ENCODE assay signal across 30 mouse cellular contexts in genomic region chr17:73453646-73454045, GRCm38 (mm10). TPM values are rescaled to one million over a fixed set of nuclear protein-coding genes. Genes with fewer than 3 reads are reported as not detected.
A peak's percentile ranks its signal among the peaks of the same experiment; 100 is the strongest.
DNase-seq lines count a peak whose midpoint lies in the region; ATAC-seq and TF ChIP-seq lines count a peak whose summit lies in the region.
"Had no signal": no experiment of that assay in that cellular context is flagged by ENCODE, and none has a peak within 500 bp of the region (broad histone marks: within the 10 kb centered on the region; RNA-seq: fewer than 3 reads in every experiment).

No protein-coding gene starts in this region.

- H3K36me3 ChIP-seq in forebrain, embryonic 13.5 days (ENCODE audit: poor library complexity, severe bottlenecking), result no peaks in the 10 kb centered on the region
- H3K36me3 ChIP-seq in forebrain, embryonic 10.5 days (replicated peaks), result no peaks in the 10 kb centered on the region
- no peaks in the 10 kb centered on the region for H3K36me3 ChIP-seq in CH12.LX (replicated peaks in 1 of 2; ENCODE audit: control insufficient read depth in 1 of 2, insufficient read depth in 1 of 2, low read length in 1 of 2)
- H3K36me3 ChIP-seq in forebrain, postnatal 0 days (ENCODE audit: insufficient read depth), result no peaks in the 10 kb centered on the region
- H3K36me3 ChIP-seq: embryonic facial prominence, embryonic 13.5 days; hindbrain, embryonic 10.5 days; liver, embryonic 12.5 days; midbrain, embryonic 13.5 days had no signal

- no peaks in the 10 kb centered on the region for H3K4me1 ChIP-seq in forebrain, embryonic 13.5 days
- H3K4me1 ChIP-seq in forebrain, embryonic 10.5 days, result no peaks in the 10 kb centered on the region
- peaks cover 0 to 13% of the 10 kb centered on the region in 2 experiments; a peak in 1 of 4 replicates for H3K4me1 ChIP-seq in CH12.LX (ENCODE audit: control insufficient read depth in 1 of 2, insufficient read depth in 2 of 2)
- no peaks in the 10 kb centered on the region for H3K4me1 ChIP-seq in forebrain, postnatal 0 days (ENCODE audit: insufficient read depth)
- H3K4me1 ChIP-seq: embryonic facial prominence, embryonic 13.5 days; hindbrain, embryonic 10.5 days; liver, embryonic 12.5 days; megakaryocyte, embryonic 14.5 days; midbrain, embryonic 13.5 days had no signal

- H3K9ac ChIP-seq in forebrain, embryonic 13.5 days, result no peak overlapping the region
- no peak overlapping the region for H3K9ac ChIP-seq in CH12.LX (ENCODE audit: insufficient read depth, low read depth)
- no peak overlapping the region for H3K9ac ChIP-seq in forebrain, postnatal 0 days
- H3K9ac ChIP-seq: embryonic facial prominence, embryonic 13.5 days; liver, embryonic 12.5 days; liver, postnatal 0 days; midbrain, embryonic 13.5 days had no signal

- 71% methylated on average over 3 of the region's 3 CpGs for WGBS in forebrain, embryonic 13.5 days
- WGBS in forebrain, embryonic 10.5 days, result 82% methylated on average over 3 of the region's 3 CpGs
- 38% methylated on average over 3 of the region's 3 CpGs for WGBS in forebrain, postnatal 0 days

- H3K4me2 ChIP-seq in forebrain, embryonic 13.5 days, result no peak overlapping the region
- H3K4me2 ChIP-seq in CH12.LX (ENCODE audit: insufficient read depth, low read depth, poor library complexity, severe bottlenecking), result no peak overlapping the region
- no peak overlapping the region for H3K4me2 ChIP-seq in forebrain, postnatal 0 days (ENCODE audit: low read depth)
- H3K4me2 ChIP-seq: embryonic facial prominence, embryonic 13.5 days; liver, embryonic 12.5 days; midbrain, embryonic 13.5 days had no signal

- no peak for TF ChIP-seq POLR2A in CH12.LX (IDR thresholded peaks at IDR 0.05; ENCODE audit: low read depth, low read length)

- 0 out of 2 replicates have a peak, but pooled peaks have one; percentile 51 for ATAC-seq in forebrain, embryonic 13.5 days
- peak; percentile 66; the same call in 1 of the 2 replicates for ATAC-seq in forebrain, postnatal 0 days
- ATAC-seq: liver, embryonic 12.5 days; liver, postnatal 0 days; midbrain, embryonic 13.5 days had no signal

- no peak for TF ChIP-seq RAD21 in CH12.LX (IDR thresholded peaks at IDR 0.05; ENCODE audit: low read depth, low read length)

- dilution Hi-C loops in CH12.LX (cut with MboI; ENCODE audit: extremely low pct_ligation_motif_present, extremely low pct_unique_long_range_greater_than_20kb, low sequenced_read_pairs), result no loop called here

- no peaks in the 10 kb centered on the region for H3K27me3 ChIP-seq in forebrain, embryonic 13.5 days
- H3K27me3 ChIP-seq in forebrain, embryonic 10.5 days (ENCODE audit: poor library complexity, severe bottlenecking), result no peaks in the 10 kb centered on the region
- H3K27me3 ChIP-seq in CH12.LX (replicated peaks), result no peaks in the 10 kb centered on the region
- no peaks in the 10 kb centered on the region for H3K27me3 ChIP-seq in forebrain, postnatal 0 days (ENCODE audit: insufficient read depth, low read length)
- H3K27me3 ChIP-seq: embryonic facial prominence, embryonic 13.5 days; liver, embryonic 12.5 days; megakaryocyte, embryonic 14.5 days; midbrain, embryonic 13.5 days had no signal

- in situ Hi-C loops in CH12.LX (cut with MboI; ENCODE audit: low pct_ligation_motif_present, low pct_unique_long_range_greater_than_20kb, low sequenced_read_pairs), result no loop called here

- no peaks in the 10 kb centered on the region for H3K9me3 ChIP-seq in forebrain, embryonic 13.5 days (replicated peaks)
- no peaks in the 10 kb centered on the region for H3K9me3 ChIP-seq in forebrain, embryonic 10.5 days
- no peaks in the 10 kb centered on the region for H3K9me3 ChIP-seq in CH12.LX (replicated peaks; ENCODE audit: low read length)
- H3K9me3 ChIP-seq in forebrain, postnatal 0 days (ENCODE audit: low read length), result no peaks in the 10 kb centered on the region
- H3K9me3 ChIP-seq: embryonic facial prominence, embryonic 13.5 days; hindbrain, embryonic 10.5 days; liver, embryonic 12.5 days; megakaryocyte, embryonic 14.5 days; midbrain, embryonic 13.5 days had no signal

- H3K27ac ChIP-seq in forebrain, embryonic 13.5 days, result no peak overlapping the region
- no peak overlapping the region for H3K27ac ChIP-seq in forebrain, embryonic 10.5 days
- H3K27ac ChIP-seq in CH12.LX (ENCODE audit: insufficient read depth, low read depth), result no peak overlapping the region
- H3K27ac ChIP-seq in forebrain, postnatal 0 days (ENCODE audit: low read depth, low read length), result no peak overlapping the region
- H3K27ac ChIP-seq: embryonic facial prominence, embryonic 13.5 days; hindbrain, embryonic 10.5 days; liver, embryonic 12.5 days; midbrain, embryonic 13.5 days had no signal

- TF ChIP-seq EP300 in CH12.LX (IDR thresholded peaks at IDR 0.05; ENCODE audit: low read length), result no peak

- TF ChIP-seq CTCF in CH12.LX (conservative IDR thresholded peaks at IDR 0.05 in 1 of 2, IDR thresholded peaks at IDR 0.05 in 1 of 2; ENCODE audit: low read depth in 2 of 2, low read length in 2 of 2), result no peak
- no peak for TF ChIP-seq CTCF in forebrain, postnatal 0 days (IDR thresholded peaks at IDR 0.05; ENCODE audit: low read depth)

- no peak overlapping the region for H3K4me3 ChIP-seq in forebrain, embryonic 13.5 days
- no peak overlapping the region for H3K4me3 ChIP-seq in forebrain, embryonic 10.5 days
- H3K4me3 ChIP-seq in CH12.LX (replicated peaks in 1 of 3; ENCODE audit: low read depth in 2 of 3, low read length in 2 of 3, poor library complexity in 1 of 3), result no peak overlapping the region
- no peak overlapping the region for H3K4me3 ChIP-seq in forebrain, postnatal 0 days (ENCODE audit: low read depth, low read length)
- H3K4me3 ChIP-seq: embryonic facial prominence, embryonic 13.5 days; hindbrain, embryonic 10.5 days; liver, embryonic 12.5 days; megakaryocyte, embryonic 14.5 days; midbrain, embryonic 13.5 days had no signal

- no peaks in the 10 kb centered on the region for H3K79me2 ChIP-seq in CH12.LX (replicated peaks; ENCODE audit: control insufficient read depth, extremely low read depth, insufficient read depth, poor library complexity, severe bottlenecking)

- DNase-seq in forebrain, embryonic 10.5 days (ENCODE audit: extremely low spot score, low spot score), result no peak
- peak; percentile 16 for DNase-seq in layer of hippocampus, adult 9-10 months (ENCODE audit: low spot score)
- DNase-seq in layer of hippocampus, adult 8-10 months (ENCODE audit: low spot score in 2 of 2), result no peak
- DNase-seq in CH12.LX (ENCODE audit: extremely low read depth), result no peak
- peak; percentile 50 for DNase-seq in forebrain, postnatal 0 days
- no peak for DNase-seq in embryo, embryonic 10 days (ENCODE audit: low spot score)
- DNase-seq in embryo, embryonic 10.5 days (ENCODE audit: low spot score), result no peak
- DNase-seq: adrenal gland, postnatal 14 days; cerebellum, adult 9-10 months; cerebellum, postnatal 36 days; gastrocnemius, postnatal 14 days; heart, postnatal 14 days; kidney, adult 11 months; kidney, postnatal 14 days; layer of hippocampus, postnatal 36 days; left cerebral cortex, postnatal 4 days; liver, postnatal 0 days; lung, postnatal 4 days; right cerebral cortex, postnatal 25 days; thymus, postnatal 25 days had no signal

TF ChIP-seq in CH12.LX, 34 proteins besides CTCF, POLR2A, EP300 and RAD21:
- TF ChIP-seq MXI1 (IDR thresholded peaks at IDR 0.05; ENCODE audit: low read depth, low read length) (no peak), MAFK (IDR thresholded peaks at IDR 0.05; ENCODE audit: insufficient replicate concordance, low read length) (peak; percentile 38; the same call in 1 of the 2 replicates)

RNA-seq across cellular contexts. Expression of gene Capn13, which starts 53.0 kb away (rescaled TPM):
- not detected in 2 replicates for polyA plus RNA-seq in forebrain, embryonic 13.5 days (2015; fragmentation: Nextera tagmentation; extraction: Ambion mirVana)
- not detected in 2 replicates for polyA plus RNA-seq in forebrain, embryonic 10.5 days (2016; fragmentation: Nextera tagmentation; extraction: Ambion mirVana)
- total RNA-seq in layer of hippocampus, adult 8-10 months (2022), result not detected
- total RNA-seq in CH12.LX (2012; rRNA removed), result not detected in 2 replicates
- total RNA-seq in CH12.LX (2014; rRNA removed), result not detected in 2 replicates
- not detected in 2 replicates for polyA plus RNA-seq in CH12.LX (2012; ENCODE audit: insufficient read length, low read depth)
- not detected in 2 replicates for total RNA-seq in forebrain, postnatal 0 days (2014; rRNA removed)
- not detected in 2 replicates for polyA plus RNA-seq in forebrain, postnatal 0 days (2015; fragmentation: Nextera tagmentation; extraction: Ambion mirVana)
- total RNA-seq: adrenal gland, postnatal 14 days; gastrocnemius, postnatal 14 days; granulocyte monocyte progenitor cell, adult 5-6 weeks; heart, postnatal 14 days; layer of hippocampus, postnatal 36 days; left cerebral cortex, postnatal 4 days had no signal
- polyA plus RNA-seq: C2C12; embryonic facial prominence, embryonic 13.5 days; limb, embryonic 14.5 days; liver, embryonic 12.5 days; liver, postnatal 0 days; lung, embryonic 16.5 days had no signal

Comparison
In these comparisons a context has a peak if more than half of its experiments do, and no peak if none do; other contexts are left out.
1. DNase-seq: peak in layer of hippocampus, adult 9-10 months (single experiment) and forebrain, postnatal 0 days (single experiment); none in forebrain, embryonic 10.5 days (single experiment), layer of hippocampus, adult 8-10 months (0 of 2), CH12.LX (single experiment), embryo, embryonic 10 days (single experiment) and embryo, embryonic 10.5 days (single experiment).